Mouse (Mus musculus): ENCODE measurements at regions not wholly inside any gene's neighbourhood (a gene's known extent, or its start where the extent isn't known, plus 50 kb on each side); places are given as distances from the start of the nearest gene placed in this dataset.
A peak's percentile ranks its signal among the peaks of the same experiment; 100 is the strongest.
"Not testable (repeated sequence)": the region's sequence is repeated elsewhere in the genome, so short reads cannot be mapped to it uniquely, and the experiment has no call there.

DNA sequence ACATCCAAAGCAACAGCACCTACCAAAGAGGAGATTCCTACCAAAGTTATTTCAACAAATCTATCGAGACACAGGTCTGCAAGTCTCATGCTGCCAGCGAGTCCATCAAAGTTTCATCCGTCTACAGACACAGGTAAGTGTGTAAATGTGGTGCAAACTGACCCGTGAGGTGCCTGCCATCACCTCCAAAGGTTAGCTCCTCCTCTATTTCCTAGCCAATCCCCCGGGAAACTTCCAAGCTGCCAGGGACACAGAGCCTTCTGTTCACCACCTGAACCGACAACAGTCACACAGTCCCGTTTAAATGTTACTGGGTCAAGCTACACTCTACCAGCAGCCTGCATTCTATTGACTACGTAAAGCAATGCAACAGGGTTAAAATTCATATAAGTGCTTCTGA lies 113.5 kb downstream of the Snurf start:
- intact Hi-C loops (cut with DNase I); DNase-seq (ENCODE audit: low spot score in 2 of 2): not testable (repeated sequence)

DNA sequence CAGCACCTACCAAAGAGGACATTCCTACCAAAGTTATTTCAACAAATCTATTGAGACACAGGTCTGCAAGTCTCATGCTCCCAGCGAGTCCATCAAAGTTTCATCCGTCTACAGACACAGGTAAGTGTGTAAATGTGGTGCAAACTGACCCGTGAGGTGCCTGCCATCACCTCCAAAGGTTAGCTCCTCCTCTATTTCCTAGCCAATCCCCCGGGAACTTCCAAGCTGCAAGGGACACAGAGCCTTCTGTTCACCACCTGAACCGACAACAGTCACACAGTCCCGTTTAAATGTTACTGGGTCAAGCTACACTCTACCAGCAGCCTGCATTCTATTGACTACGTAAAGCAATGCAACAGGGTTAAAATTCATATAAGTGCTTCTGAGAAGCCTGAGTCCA lies 146.4 kb downstream of the Snurf start:
- intact Hi-C loops (cut with DNase I), result not testable (repeated sequence)

More for the DNA sequence above, 146.4 kb downstream of the Snurf start:
- peak; percentile 3 to 11 for DNase-seq (ENCODE audit: low spot score in 2 of 2)

All from left cerebral cortex, postnatal 36 days (tissue).